Mouse (Mus musculus): Measurements from ENCODE around the gene Prorsd1.

DNA sequence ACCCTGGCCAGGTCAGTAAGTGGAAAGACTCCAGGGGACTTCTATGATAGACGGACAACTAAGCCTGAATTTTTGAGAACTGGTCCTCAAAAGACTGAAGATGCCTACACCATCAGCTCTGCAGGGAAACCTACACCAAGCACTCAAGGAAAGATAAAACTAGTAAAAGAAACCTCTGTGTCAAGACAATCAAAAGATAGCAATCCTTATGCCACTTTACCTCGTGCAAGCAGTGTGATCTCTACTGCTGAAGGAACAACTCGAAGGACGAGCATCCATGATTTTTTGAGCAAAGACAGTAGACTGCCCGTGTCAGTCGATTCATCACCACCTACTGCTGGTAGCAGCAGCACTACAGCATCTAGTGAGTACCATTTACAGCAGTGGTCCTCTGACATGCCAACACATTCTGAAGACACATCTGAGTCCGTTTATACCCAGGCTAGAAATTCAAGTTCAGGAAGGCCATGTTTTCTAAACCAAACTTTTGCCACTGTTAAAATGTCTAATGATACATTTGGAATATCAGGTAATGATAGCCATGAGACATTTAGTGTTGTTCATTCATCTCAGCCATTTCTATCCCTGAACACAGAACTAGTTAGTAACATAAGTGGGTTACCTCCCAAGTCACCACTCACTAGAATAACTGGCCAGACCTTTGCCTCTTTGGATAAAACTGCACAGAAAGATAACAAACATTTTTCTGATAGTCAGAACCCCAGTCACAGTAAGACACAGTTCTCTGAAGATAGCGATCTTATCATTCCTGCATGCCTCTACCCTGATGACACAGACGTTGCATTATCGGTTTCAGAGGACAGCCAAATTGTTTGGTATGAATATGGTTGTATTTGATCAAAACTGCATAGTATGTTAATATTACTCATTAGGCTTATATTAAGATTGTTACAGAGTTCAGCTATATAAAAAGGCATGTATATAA, 10.6 kb downstream of the Prorsd1 start:
- TF ChIP-seq CTCF (IDR thresholded peaks at IDR 0.05; ENCODE audit: borderline replicate concordance, insufficient read depth, low read depth, low read length): no peak
- no peak for TF ChIP-seq POLR2A (IDR thresholded peaks at IDR 0.05; ENCODE audit: borderline replicate concordance, insufficient read depth, low read length)

Data from cerebellum, adult 2 months (tissue).